Mouse (Mus musculus) stomach, embryonic 14.5 days (tissue): ENCODE results near the gene Gabrb1. TPM values are rescaled to one million over a fixed set of nuclear protein-coding genes. Genes with fewer than 3 reads are reported as not detected.
"Not testable (repeated sequence)": the region's sequence is repeated elsewhere in the genome, so short reads cannot be mapped to it uniquely, and the experiment has no call there.

Experiments
- ATAC-seq: fragments of 200-750 bp; cut with Nextera tagmentation; 2 replicates; pipeline ENCODE4 v1.8.0; 2017; ENCODE audit warnings: low read depth, moderate TSS enrichment; ENCODE audit not compliant: insufficient number of reproducible peaks, insufficient read depth, low FRiP score
- H3K27ac ChIP-seq: fragments of 300-500 bp; sonication (generic); 2 replicates; pipeline ENCODE4 v1.5.1; 2014; ENCODE audit warnings: mild to moderate bottlenecking, low read length, moderate library complexity, mixed read lengths
- H3K27me3 ChIP-seq: fragments of 300-500 bp; sonication (generic); 2 replicates; pipeline ENCODE4 v1.6.1; 2014; ENCODE audit warnings: low read length, control low read depth, mixed read lengths; ENCODE audit not compliant: control insufficient read depth, insufficient read depth
- H3K36me3 ChIP-seq: fragments of 300-500 bp; sonication (generic); 2 replicates; pipeline ENCODE4 v1.6.1; 2014; ENCODE audit warnings: mild to moderate bottlenecking, control low read depth, low read length, moderate library complexity, mixed read lengths; ENCODE audit not compliant: control insufficient read depth, insufficient read depth
- H3K4me1 ChIP-seq: fragments of 300-500 bp; sonication (generic); 2 replicates; pipeline ENCODE4 v1.6.1; 2014; ENCODE audit warnings: low read length, control low read depth, mixed read lengths; ENCODE audit not compliant: control insufficient read depth, insufficient read depth
- H3K4me2 ChIP-seq: fragments of 300-500 bp; sonication (generic); replicated peaks from 2 replicates; pipeline ENCODE4 v1.6.1; 2014; ENCODE audit warnings: low read depth, low read length, control low read depth
- H3K4me3 ChIP-seq: fragments of 300-500 bp; sonication (generic); 2 replicates; pipeline ENCODE4 v1.5.1; 2014; ENCODE audit warnings: low read depth, low read length, control low read depth
- H3K9ac ChIP-seq: fragments of 300-500 bp; sonication (generic); replicated peaks from 2 replicates; pipeline ENCODE4 v1.6.1; 2014; ENCODE audit warnings: low read depth, mild to moderate bottlenecking, control low read depth, low read length, moderate library complexity, mixed read lengths
- H3K9me3 ChIP-seq: fragments of 300-500 bp; sonication (generic); 2 replicates; pipeline ENCODE4 v1.6.1; 2016; ENCODE audit warnings: low read depth, low read length, control low read depth; ENCODE audit not compliant: control insufficient read depth
- WGBS: fragments of 180-500 bp; shearing (Covaris S2); extraction: QIAGEN DNeasy Blood & Tissue Kit; methylation state at CpG from one replicate; pipeline ENCODE4 v1.1.7; 2014; 5-methylcytosine and 5-hydroxymethylcytosine counted together
- polyA plus RNA-seq: library from polyadenylated mRNA; unstranded; fragments of >200 nt; fragmentation: Nextera tagmentation; extraction: Ambion mirVana; gene quantifications from 2 replicates; pipeline ENCODE4 v1.2.1, GENCODE M21; 2014

The Gabrb1 gene
- polyA plus RNA-seq, 1 experiment from 2014 or later, result 3.3 TPM

- H3K36me3 ChIP-seq, result no peaks in the 10 kb centered on the region
- H3K4me1 ChIP-seq, result no peaks in the 10 kb centered on the region
- H3K9ac ChIP-seq, result no peak overlapping the region
- no peak overlapping the region for H3K4me2 ChIP-seq
- H3K9me3 ChIP-seq, result no peaks in the 10 kb centered on the region
- no peaks in the 10 kb centered on the region for H3K27me3 ChIP-seq
- no peak for ATAC-seq
- no peak overlapping the region for H3K4me3 ChIP-seq
- 80% methylated on average over 3 of the region's 3 CpGs for WGBS
- H3K27ac ChIP-seq, result no peak overlapping the region
Measured at GRCm38 (mm10) chr5:72003811-72004435, 346.0 kb downstream of the Gabrb1 start.

GRCm38 (mm10) chr5:72036954-72037353 lies 379.0 kb downstream of the Gabrb1 start:
- Histone ChIP-seq H3K9me3 (no peaks in the 10 kb centered on the region), H3K36me3 (no peaks in the 10 kb centered on the region), H3K9ac (no peak overlapping the region), H3K27ac (no peak overlapping the region), H3K27me3 (no peaks in the 10 kb centered on the region), H3K4me3 (no peak overlapping the region), H3K4me1 (no peaks in the 10 kb centered on the region), H3K4me2 (no peak overlapping the region)
- no peak for ATAC-seq

GRCm38 (mm10) chr5:72043226-72044151 lies 385.6 kb downstream of the Gabrb1 start:
- H3K4me2 ChIP-seq, result no peak overlapping the region
- 54% methylated on average over 12 of the region's 12 CpGs for WGBS

GRCm38 (mm10) chr5:72046261-72046660 lies 388.3 kb downstream of the Gabrb1 start:
- Histone ChIP-seq H3K4me1 (no peaks in the 10 kb centered on the region), H3K36me3 (no peaks in the 10 kb centered on the region), H3K4me3 (no peak overlapping the region), H3K9me3 (no peaks in the 10 kb centered on the region), H3K27me3 (no peaks in the 10 kb centered on the region), H3K4me2 (no peak overlapping the region), H3K27ac (no peak overlapping the region), H3K9ac (no peak overlapping the region)
- 86% methylated on average over 2 of the region's 2 CpGs for WGBS
- ATAC-seq, result no peak

More at GRCm38 (mm10) chr5:72043226-72044151, 385.6 kb downstream of the Gabrb1 start:
- Histone ChIP-seq H3K4me1 (no peaks in the 10 kb centered on the region), H3K4me3 (no peak overlapping the region), H3K27ac (no peak overlapping the region), H3K9me3 (no peaks in the 10 kb centered on the region), H3K36me3 (no peaks in the 10 kb centered on the region), H3K27me3 (no peaks in the 10 kb centered on the region), H3K9ac (no peak overlapping the region)
- ATAC-seq, result no peak

DNA sequence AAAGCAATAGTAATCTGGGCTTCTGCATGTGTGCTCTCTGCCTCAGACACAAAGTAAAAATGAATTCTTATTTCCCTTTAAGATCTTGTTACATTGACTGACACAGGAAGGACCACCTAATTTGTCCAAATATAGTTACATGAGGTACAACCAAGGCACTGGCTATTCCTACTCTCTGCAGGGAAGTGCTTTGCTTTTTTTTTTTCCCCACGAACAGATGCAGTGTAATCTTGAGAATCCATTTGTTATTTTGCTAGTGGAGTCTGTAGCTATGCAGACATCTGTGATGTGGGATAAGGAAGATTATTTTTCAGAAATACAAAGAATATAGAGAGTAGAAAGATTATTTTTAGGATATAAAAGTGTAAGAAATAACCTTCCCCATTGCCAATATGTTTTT lies 406.2 kb downstream of the Gabrb1 start:
- Histone ChIP-seq H3K27me3 (no peaks in the 10 kb centered on the region), H3K9me3 (no peaks in the 10 kb centered on the region)
- WGBS, result 42% methylated on average over 1 of the region's 1 CpGs

DNA sequence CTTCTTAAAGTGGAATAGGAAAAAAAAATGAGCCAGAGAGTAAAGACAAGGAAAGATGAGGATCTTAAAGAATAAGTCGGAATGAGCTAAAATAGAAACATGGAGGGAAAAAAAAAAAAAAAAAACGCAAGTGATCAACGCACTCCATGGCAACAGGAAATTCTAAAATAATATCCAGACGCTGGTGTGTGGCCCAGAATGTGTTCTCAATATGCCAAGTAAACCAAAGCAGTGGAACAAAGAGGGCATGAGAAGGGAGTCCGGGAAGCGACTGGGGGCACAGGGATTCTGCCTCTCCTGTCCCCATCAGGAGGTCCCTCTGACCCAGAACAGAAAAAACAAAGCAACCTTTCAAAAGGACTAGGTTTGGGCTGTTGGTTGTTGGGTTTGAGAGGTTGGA lies 410.9 kb downstream of the Gabrb1 start:
- H3K36me3 ChIP-seq, result no peaks in the 10 kb centered on the region
- ATAC-seq, result no peak
- H3K9me3 ChIP-seq, result no peaks in the 10 kb centered on the region
- 71% methylated on average over 6 of the region's 6 CpGs for WGBS
- no peaks in the 10 kb centered on the region for H3K4me1 ChIP-seq
- H3K9ac ChIP-seq, result no peak overlapping the region
- no peak overlapping the region for H3K4me3 ChIP-seq
- no peaks in the 10 kb centered on the region for H3K27me3 ChIP-seq
- no peak overlapping the region for H3K27ac ChIP-seq
- no peak overlapping the region for H3K4me2 ChIP-seq

More for the DNA sequence above, 406.2 kb downstream of the Gabrb1 start:
- Histone ChIP-seq H3K4me2 (no peak overlapping the region), H3K9ac (no peak overlapping the region), H3K36me3 (no peaks in the 10 kb centered on the region), H3K4me3 (no peak overlapping the region), H3K27ac (no peak overlapping the region), H3K4me1 (no peaks in the 10 kb centered on the region)
- no peak for ATAC-seq

- H3K4me3 ChIP-seq, result not testable (repeated sequence)
Measured at GRCm38 (mm10) chr5:72069398-72069797, 411.5 kb downstream of the Gabrb1 start.

DNA sequence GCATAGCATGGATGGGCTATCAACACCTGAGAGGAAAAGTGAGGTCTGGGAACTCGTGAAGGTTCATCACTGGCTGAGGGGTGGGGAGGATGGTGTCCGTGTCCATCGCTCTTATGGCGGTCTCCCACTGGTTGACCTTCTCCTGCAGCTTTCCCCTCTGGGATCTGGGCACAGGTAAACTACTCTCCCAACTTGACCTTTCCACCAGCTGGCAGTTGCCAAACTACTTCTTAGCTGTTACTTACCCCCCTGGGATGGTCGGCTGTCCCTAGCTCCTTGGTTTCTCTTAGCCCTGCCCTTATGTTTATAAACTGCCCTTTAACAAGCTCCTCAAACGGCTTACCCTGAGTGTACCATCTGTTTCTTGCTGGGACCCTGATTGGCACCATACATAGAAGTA lies 418.9 kb downstream of the Gabrb1 start:
- H3K4me1 ChIP-seq, result no peaks in the 10 kb centered on the region
- no peak overlapping the region for H3K4me2 ChIP-seq
- no peaks in the 10 kb centered on the region for H3K36me3 ChIP-seq
- H3K27me3 ChIP-seq, result no peaks in the 10 kb centered on the region
- no peak overlapping the region for H3K9ac ChIP-seq
- H3K9me3 ChIP-seq, result no peaks in the 10 kb centered on the region
- 89% methylated on average over 6 of the region's 6 CpGs for WGBS
- no peak overlapping the region for H3K4me3 ChIP-seq
- no peak overlapping the region for H3K27ac ChIP-seq
- no peak for ATAC-seq

More at GRCm38 (mm10) chr5:72069398-72069797, 411.5 kb downstream of the Gabrb1 start:
- H3K4me1 ChIP-seq, H3K27me3 ChIP-seq, H3K4me2 ChIP-seq, H3K36me3 ChIP-seq, ATAC-seq, H3K27ac ChIP-seq, H3K9me3 ChIP-seq, H3K9ac ChIP-seq: not testable (repeated sequence)
- 89% methylated on average over 7 of the region's 7 CpGs for WGBS
